Mouse (Mus musculus): Measurements from ENCODE around the gene Kitl.
A peak's percentile ranks its signal among the peaks of the same experiment; 100 is the strongest.

Gene Kitl

DNA sequence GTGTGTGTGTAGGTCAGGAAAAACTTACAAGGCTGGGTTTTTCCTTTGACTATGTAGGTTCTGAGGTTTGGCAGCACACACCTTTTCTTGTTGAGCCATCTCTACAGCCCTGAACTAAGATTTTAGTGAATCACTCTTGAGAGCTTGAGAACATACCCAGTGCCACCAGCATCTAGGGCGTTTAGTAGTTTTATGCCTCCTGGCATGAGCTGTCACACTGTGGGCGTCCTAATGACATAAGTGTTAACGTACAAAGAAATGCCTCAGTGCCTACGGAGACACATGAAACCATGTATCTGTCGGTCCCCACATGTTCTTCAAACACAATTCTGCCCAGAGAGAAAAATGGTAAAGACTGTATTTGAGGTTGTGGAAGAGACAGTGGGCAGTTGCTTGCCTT, 15.0 kb downstream of the Kitl start:
- peak; percentile 64 to 69 for DNase-seq (ENCODE audit: low spot score in 2 of 2)

DNA sequence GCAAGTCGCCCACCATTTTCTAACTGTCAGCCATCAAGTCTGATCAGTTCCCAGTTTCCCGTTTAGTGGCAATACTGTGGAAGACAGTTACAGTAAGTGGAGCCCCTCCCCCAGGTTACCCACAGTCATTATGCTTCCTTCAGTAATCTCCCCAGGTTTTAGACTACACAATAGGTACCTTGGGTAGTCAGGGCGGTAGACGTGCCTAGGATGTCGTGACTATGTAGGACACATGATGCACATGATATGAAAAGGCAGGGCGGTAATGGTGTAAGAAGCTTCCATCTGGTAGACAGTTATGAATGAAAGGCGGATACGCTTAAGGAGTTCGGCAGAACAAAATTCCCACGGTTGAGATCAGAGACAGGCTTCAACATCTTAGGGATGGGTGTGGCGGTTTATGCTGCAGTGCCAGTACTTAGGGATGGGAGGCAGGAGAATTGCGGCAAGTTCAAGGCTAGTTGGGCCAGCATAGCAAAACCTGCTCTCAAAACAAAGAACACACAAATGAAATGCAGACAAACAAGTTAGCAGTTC, 15.6 kb downstream of the Kitl start:
- no peak for DNase-seq (ENCODE audit: low spot score in 2 of 2)

DNA sequence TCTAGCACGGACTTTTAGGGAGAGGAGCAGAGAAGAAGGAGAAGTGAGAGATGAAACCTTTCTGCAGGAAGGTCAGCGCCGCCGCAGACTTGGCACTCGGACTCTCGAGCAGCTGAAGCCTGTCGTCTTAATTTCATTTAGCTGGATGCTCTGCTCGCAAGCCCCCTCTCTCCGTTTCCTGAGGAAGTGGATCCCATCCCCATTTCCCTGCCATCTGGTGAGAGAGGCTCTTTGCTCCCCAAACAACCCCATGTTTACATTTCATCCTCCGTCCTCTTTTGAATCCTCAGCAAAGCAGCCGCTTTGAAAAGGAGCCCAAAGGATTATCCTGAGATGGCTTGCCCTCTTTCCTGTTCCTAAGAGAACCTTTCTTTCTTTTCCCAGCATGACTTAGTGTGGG, 16.2 kb downstream of the Kitl start:
- DNase-seq (ENCODE audit: low spot score in 2 of 2): no peak

DNA sequence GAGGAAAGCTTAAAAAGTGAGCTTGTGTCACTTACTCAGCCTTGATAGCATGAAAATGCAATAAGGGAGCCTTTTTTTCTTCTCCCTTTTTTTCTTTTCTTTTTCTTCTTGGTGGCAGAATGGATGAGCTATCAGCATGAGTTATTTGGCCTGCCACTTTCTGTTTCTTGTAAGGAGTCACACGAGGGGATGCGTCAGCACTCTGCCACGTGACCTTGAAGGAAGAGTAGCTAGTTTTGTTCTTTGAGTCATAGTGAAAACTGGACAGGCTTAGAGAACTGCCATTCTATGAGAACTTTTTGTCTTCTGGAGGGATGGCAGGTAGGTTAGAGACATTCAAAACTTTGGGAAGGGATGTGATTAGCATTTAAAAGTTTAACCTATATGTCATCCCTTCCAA, 17.1 kb downstream of the Kitl start:
- DNase-seq (ENCODE audit: low spot score in 2 of 2): no peak

DNA sequence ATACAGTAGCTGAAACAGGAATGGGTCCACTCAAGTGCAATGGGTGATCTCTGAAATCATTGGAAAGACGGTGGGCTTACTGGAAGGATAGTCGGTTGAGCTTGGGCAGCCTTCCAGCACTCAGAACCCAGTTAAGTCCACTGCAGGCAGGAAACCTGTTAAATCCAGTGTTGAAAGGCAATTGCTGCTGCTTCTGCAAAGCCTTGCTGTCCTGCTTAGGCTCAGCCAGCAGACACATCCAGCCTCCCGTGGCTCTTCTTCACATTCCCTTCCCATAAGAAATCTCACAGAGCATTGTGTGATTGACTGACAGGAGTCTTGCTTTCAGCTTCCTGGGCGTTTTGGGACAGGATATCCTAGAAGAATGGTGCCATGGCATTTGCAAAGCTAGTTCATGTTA, 20.6 kb downstream of the Kitl start:
- DNase-seq (ENCODE audit: low spot score in 2 of 2): no peak

DNA sequence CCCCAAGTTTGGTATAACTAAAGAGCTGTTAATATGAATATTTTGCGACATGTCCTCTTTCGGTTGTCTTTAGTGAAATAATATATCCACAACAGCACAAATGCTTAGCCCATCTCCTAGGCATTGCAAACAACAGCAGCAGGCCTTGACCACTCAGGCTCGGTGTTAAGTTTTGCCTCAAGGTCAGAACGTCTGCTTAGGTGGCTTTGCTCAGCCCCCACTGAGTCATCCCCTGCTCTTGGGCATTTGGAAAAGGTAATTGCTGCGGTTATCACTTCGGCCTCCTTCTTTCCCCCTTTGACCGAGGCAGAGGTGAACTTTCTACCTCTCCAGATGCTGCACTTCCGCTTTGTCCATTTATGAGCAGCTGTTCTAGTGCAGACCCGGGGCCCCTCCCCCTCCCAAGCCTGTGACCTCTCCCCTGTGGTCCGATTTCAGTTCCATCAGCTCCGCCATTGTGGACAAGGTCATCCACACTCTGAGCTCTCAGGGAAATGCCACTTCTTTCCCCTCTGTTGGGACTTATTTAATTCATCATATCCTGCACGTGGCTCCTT, 23.0 kb downstream of the Kitl start:
- no peak for DNase-seq (ENCODE audit: low spot score in 2 of 2)

DNA sequence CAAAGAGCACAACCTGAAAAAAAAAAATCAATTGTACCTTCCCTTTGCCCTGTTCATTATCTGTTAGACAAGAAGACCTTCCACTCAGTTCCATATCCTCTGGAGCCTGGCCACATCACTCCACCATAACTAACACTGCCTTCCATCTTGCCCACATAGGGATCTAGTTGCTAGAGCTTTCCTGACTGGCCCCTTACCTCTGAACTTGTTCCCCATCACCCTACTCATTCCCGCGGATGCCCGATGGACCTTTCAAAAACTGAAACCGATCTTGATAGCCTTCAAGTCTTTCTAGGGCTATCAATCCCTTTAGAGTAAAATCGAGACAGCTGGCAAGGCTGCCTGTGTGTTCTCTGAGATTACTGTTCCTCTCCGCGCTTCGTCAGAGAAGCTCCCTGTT, 23.6 kb downstream of the Kitl start:
- no peak for DNase-seq (ENCODE audit: low spot score in 2 of 2)

DNA sequence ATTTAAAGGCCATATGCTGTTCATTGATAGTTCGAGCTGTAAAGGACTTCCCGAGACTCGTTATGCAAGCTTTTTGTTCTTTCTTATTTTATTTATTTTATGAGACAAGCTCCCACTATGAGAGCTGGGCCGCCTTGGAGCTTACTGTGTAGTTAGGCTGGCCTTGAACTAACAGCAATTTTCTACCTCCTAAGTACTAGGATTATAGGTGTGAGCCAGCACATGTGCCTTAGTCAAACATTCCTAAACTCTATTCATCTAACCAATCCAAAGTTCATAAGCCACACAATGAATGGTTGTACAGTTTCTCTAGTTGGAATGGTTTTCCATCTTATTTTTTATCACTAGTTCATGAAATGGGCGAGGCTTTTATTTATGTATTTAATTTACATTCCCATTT, 28.3 kb downstream of the Kitl start:
- DNase-seq (ENCODE audit: low spot score in 2 of 2): no peak

DNA sequence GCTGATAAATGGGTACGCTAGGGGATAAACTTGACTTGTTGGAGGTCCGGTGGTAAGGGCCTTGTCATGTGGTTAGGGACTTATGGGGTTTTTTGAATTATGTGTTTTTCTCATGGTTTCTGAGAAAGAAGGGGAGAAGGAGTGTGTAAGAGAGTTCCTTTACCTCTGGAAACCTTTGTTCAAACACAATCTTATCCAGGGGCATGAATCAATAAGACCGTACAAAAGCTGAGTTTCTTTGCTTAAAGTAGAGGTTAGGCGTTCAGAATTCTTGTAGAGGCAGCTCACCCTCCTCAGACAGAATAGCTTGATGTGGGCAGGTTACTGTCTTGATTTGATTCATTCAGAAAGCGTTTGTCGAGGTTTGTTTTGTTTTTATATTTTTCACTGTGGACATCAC, 28.7 kb downstream of the Kitl start:
- no peak for DNase-seq (ENCODE audit: low spot score in 2 of 2)

DNA sequence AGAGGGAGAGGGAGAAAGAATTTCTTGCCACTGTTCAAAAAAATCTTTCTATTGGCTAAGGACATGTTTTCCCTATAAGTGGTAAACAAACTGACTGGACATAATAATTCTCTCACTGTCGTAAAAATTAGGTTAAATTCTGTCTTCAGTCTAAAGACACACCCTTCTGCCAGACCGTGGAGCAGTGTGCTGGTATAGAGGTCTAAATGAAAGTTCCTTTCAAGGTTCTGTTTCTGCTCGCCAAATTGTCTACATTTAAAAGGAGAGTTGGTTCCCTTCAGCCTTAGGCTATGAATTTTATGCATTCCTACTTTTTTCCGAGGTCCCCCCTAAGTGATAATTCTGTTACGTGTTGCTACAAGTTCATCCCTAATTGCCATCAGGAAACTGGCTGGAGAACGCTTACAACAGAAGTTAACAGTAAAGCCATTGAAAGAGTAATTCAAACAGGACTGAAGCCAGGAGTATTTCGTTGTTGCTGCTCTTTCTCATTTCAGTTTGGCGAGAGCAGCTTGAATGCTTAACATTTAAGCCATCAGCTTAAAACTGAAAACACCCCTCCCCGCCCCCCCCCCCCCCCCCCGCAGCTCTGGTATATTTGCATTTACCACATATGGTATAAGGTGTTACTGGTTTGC, 35.8 kb downstream of the Kitl start:
- DNase-seq (ENCODE audit: low spot score in 2 of 2): no peak

DNA sequence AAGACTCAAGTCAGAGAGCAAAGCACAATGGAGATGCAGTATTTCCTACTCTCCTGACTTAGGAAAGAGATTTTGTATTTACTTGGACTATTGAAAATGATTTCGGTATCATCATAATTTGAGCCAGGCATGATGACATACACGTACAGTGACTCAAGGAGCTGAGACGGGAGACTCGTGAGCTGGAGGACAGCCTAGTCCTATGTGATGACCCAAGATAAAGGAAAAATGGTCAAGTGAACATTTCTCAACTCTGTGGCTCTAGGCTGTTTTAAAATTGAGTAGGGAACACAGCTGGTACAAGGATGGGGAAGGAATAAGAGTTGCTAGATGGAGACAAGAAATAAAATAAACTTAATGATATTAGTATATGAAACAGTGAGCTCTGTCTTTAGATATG, 37.0 kb downstream of the Kitl start:
- DNase-seq (ENCODE audit: low spot score in 2 of 2): no peak

DNA sequence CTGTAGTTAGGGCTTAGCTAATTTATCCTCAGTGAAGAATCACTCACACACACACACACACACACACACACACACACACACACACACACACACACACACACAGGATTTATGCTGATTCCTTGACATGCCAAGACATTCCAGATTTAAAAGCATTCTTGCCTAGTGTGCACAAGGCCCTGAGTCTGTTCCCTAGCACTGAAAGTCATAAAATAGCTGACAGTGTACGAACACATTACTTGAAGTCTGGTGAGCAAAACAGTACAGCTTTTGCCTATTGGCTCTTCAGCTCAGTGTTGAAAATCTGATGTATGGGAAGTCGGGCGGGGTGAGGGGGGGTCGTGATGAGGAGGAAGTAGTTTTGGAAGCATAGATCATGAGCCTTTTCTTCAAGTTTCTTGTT, 37.5 kb downstream of the Kitl start:
- DNase-seq (ENCODE audit: low spot score in 2 of 2): no peak

DNA sequence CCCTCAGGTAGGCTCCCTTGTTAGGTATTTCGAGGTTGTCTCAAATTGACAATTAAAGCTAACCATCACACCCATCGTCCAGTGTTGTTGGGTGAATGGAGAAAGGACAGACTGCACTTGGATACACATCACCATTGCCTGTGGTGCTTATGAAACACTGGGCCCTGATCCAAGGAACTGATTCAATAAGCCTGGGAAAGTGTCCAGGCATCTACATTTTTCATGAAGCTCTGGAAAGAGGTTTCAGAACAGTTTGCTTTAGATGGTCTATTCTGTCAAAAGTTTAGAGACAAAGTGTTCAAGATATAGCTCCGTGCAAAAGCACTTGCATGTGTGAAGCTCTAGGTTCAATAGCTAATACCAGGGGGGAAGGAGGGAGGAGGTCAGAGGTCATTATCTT, 38.6 kb downstream of the Kitl start:
- DNase-seq (ENCODE audit: low spot score in 2 of 2): peak; percentile 72 to 78

DNA sequence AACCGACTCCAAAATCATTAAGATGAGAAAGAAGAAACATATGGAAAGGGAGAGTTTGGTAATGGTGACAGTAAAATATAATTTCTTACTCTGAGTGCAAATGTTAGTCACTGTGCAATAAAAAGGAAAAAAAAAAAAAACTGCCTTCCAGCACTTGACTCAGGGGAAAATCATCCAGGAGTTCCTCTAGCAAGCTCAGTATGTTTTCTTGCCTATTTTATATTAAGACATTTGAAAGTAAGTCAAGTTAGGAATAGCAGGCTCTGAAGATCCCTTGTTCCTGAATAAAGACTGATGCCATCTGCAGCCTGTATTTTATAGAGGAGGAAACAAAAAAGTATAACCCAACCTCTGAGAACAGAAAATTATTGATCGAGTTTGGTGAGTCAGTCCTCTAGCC, 39.7 kb downstream of the Kitl start:
- no peak for DNase-seq (ENCODE audit: low spot score in 2 of 2)

DNA sequence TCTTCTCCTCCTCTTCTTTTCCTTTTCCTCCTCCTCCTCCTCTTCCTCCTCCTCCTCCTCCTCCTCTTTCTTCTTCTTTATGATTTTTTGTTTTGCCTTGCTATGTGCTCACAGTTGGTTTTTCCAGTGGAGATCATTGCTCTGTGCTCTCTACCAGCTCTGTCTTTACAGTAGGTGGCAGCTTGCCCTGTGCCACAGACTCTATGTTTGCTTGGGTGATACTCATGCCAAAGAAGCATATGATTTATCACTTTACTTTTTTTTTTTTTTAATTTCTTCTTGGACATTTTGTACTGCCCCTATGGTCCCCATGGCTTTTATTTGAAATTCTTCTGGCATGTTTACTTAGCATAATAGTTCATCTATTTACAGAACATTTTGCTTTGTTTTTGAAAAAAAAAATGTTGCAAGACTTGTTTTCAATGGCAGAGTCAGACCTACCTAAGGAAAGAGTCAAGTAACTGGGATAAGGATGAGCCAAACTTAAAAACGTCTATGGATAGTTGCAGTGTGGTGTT, 41.7 kb downstream of the Kitl start:
- no peak for DNase-seq (ENCODE audit: low spot score in 2 of 2)

DNA sequence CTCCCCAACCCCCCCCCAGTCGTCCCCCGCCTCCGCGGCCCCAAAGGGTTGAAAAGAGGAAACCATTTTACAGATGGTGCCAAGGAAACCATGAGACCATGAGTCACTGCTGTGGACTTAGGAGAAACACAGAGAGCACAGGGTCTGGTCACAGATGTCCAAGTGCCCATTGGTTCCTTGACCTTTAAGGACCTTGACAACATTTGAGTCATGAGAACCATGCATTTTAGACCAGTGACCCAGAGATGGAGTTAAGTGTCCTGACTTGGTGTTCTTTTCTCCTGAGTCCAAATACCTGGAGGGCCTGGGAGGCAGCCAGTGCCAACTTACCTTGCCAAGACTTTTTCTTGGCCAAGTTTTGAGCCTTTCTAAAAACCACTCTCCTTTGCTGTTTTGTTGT, 43.9 kb downstream of the Kitl start:
- no peak for DNase-seq (ENCODE audit: low spot score in 2 of 2)

DNA sequence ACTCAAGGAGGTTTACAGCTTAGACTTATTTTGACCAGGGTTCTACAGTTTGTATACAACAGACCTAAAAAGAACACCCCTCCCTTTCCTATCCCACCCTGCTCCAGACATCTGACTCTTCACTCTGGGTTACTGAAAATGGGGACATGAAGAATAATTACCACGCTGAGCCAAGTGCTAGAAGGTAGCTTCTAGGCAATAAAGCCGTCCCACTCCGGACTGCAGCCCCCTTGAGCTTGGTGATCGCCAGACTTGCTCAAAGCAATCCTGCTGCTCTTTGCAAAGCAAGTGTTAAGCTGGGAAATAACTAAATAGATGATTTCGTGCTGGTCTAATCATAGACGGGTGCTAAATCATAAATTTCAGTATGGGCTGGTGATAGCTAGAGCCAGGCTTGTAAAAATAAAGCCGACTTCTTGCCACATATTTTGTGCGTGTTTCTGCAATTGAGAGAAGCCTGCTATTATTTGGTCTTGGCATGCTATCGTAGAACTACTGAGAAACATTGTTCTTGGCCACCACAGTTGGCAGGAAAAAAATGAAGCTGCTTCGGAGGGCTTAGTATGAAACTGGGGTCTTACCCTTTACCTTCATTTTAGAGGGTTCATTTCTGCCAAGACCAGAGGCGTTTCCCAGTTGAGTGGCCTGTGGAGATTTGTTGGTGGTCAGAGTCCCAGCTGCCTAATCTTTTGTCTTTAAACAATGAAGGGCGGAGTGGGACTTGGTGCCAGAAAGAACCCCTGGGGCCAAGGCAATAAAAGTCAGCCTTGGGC, 50.3 kb downstream of the Kitl start:
- DNase-seq (ENCODE audit: low spot score in 2 of 2): no peak

DNA sequence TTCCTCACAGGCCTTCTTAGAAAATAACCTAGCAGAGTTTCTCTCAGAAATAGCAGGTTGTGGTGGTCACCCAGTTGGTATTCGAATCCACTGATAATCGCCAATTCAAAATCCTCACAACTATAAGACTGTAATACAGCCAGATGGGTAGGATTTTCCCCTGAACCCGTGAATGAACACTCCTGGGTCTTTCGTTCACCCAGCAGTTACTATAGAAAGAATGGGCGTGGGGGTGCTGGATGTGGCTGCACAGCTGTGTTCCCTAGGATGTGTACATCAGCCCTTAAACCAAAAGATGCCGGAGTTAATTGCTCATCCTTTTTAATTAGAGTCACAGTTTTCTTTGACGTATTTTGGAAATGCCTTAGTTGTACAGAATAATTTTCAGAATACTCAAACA, 50.9 kb downstream of the Kitl start:
- DNase-seq (ENCODE audit: low spot score in 2 of 2): no peak

DNA sequence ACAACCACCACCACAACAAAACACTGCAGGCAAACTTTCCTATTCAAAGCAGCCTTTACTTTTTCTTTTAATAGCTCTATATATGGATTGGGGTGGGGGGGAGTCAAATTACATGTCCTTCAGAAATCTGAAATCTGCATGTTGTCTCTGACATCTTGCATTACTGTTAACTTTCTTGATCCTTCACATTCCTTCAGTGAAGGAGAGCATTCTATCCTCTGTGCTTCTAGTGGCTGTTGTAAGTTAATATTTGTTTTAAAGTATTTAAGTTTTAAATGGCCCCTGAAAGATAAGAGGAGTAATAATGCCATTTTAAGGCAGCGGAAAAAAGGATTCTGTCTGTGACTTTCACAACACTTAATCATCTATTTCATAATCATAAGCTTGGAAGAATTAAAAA, 57.2 kb downstream of the Kitl start:
- DNase-seq (ENCODE audit: low spot score in 2 of 2): no peak

DNA sequence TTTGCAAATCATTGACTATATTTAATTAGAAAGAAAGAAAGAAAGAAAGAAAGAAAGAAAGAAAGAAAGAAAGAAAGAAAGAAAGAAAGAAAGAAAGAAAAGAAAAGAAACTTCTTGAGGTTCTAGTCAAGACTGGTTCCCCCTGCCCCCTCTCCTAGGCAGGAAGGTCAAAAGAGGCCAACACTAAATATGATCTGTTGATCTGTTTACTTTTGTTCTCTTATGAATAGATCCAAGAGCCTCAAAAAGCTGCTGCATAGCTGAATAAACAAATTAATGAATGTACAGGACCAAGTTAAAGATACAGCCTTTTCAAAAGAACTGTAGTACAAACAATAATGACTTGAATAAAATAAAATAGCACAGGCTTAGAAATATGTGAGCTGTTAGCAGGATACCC, 57.7 kb downstream of the Kitl start:
- no peak for DNase-seq (ENCODE audit: low spot score in 2 of 2)

DNA sequence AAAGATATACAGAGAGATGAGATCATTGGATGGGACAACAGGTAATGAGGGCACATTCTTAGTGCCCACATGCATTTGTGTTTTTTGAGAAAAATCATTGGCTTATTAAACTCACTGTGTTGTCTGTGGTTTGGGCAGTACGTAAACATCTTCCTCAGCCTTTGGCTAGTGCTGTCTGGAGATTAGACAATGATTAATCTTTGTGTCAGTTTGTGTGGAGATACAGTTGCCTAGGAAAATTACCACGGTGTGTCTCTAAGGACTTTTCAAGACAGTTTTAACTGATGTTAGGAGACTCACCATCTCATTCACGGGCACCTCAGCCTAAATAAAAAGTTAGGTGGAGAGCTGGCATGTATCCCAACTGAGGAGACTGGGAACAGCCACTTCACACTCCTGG, 85.7 kb downstream of the Kitl start:
- no peak for DNase-seq (ENCODE audit: low spot score in 2 of 2)

DNA sequence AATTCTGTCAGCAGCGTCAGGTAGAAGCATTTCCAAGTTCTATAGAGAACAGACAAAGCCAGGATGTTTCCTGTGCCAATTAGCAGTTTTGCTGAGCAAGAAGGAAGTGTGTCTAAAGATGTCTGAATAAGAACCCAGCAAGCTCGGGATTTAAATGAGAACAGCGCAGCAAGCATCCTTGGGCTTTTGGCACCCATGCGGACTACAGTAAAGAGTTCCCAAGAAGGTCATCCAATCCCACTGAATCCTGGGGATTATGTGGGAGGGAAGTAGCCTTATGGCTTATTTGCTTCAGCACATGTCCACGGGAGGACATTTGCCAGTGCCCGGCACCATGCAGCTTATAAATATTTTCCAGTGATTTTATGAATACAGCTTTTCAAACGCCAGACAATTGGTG, 95.8 kb downstream of the Kitl start:
- peak in 1 of 2 experiments; percentile 28 for DNase-seq (ENCODE audit: low spot score in 2 of 2)

DNA sequence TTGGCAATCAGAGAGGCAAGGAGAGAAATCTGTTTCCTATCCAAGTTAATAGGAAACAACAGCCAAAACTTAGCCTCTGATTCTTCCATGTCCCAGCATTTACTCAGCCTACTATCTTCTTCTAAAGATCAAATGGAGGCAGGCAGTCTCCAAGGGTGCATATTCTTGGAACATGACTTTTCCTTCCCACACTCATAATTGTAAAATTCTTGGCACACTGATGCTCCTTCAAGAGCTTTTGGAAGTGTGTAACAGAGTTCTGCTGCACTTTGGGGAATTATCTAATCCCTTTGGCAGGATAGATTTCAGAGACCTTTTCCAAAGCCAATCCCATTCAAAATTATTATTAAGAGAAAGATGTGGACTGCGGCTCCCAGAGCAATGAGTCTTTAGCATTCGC, 100.1 kb downstream of the Kitl start:
- DNase-seq (ENCODE audit: low spot score in 2 of 2): no peak

Measured in right cerebral cortex, adult 2 months (tissue).